Mouse (Mus musculus) cortical plate, adult 2 months (tissue): ENCODE data around the gene Dtx2.

Source experiments
- CTCF ChIP-seq: fragments of 200-500 bp; IDR thresholded peaks from 2 replicates; pipeline ENCODE4 v1.5.1; 2011; ENCODE audit warnings: mild to moderate bottlenecking, control low read depth, low read length; ENCODE audit not compliant: insufficient read depth; ENCODE audit errors: extremely low read depth
- POLR2A ChIP-seq: fragments of 200-500 bp; IDR thresholded peaks from 2 replicates; pipeline ENCODE4 v1.6.1; 2011; ENCODE audit warnings: mild to moderate bottlenecking, low read length, control low read depth; ENCODE audit not compliant: insufficient read depth; ENCODE audit errors: extremely low read depth

DNA sequence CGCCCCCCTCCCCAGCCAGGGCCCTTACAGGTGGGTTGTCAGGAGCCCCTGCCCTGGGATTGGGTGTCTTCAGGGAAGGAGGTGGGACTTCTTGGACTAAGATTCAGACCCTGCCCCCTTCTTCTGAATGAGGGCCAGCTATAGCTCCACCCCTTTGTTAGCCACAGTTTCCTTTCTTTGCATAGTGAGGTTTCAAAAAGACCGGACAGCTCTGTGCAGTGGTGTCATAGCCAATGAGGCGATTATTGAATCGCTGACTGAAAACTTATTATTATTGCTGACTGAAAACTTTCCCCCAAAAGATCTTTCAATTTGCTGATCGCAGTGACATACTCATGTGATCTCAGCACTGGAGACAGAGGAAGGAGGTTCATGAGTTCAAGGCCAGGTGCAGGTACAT is 45.6 kb downstream of the Dtx2 start:
- TF ChIP-seq POLR2A, result no peak
- no peak for TF ChIP-seq CTCF
